Comparison of ENCODE assay signal across 21 mouse cellular contexts in the genomic region with DNA sequence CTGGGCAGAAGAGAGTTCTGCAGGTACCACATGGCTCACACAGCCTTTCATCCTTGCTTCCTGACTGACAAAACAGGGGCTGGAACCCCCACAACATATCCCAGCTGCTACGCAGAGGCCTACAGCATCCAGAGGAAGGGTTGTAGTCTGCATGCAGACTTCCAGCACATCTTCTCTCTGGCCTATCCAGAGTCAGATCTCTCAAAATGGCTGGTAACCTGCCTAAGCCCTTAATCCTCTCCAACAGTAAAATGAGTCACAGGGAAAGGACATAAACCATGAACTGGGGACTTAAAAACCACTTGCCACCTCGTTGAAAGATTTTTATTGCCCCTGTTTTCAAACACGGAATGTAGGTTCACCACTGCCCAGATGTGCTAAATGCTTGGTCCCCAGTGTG.
A peak's percentile ranks its signal among the peaks of the same experiment; 100 is the strongest.
DNase-seq lines count a peak whose midpoint lies in the region; ATAC-seq and TF ChIP-seq lines count a peak whose summit lies in the region.
"Had no signal": no experiment of that assay in that cellular context is flagged by ENCODE, and none has a peak within 500 bp of the region (broad histone marks: within the 10 kb centered on the region; RNA-seq: fewer than 3 reads in every experiment).

No protein-coding gene starts in this region.

- ATAC-seq in heart, embryonic 11.5 days (replicated peaks; ENCODE audit: insufficient number of reproducible peaks, low FRiP score, low TSS enrichment), result no peak
- no peak for ATAC-seq in midbrain, embryonic 13.5 days
- ATAC-seq in monocyte, adult 5-6 weeks (replicated peaks; ENCODE audit: insufficient number of reproducible peaks, low FRiP score, low TSS enrichment, poor library complexity, severe bottlenecking), result no peak
- ATAC-seq: forebrain, embryonic 13.5 days; forebrain, embryonic 15.5 days had no signal

- no peaks in the 10 kb centered on the region for H3K27me3 ChIP-seq in heart, embryonic 11.5 days (ENCODE audit: control insufficient read depth, insufficient read depth, low read length)
- H3K27me3 ChIP-seq in midbrain, embryonic 10.5 days (ENCODE audit: low read depth, poor library complexity, severe bottlenecking), result no peaks in the 10 kb centered on the region
- no peaks in the 10 kb centered on the region for H3K27me3 ChIP-seq in midbrain, embryonic 13.5 days
- no peaks in the 10 kb centered on the region for H3K27me3 ChIP-seq in C2C12 (ENCODE audit: control insufficient read depth, insufficient read depth, insufficient read length)
- H3K27me3 ChIP-seq: embryonic facial prominence, embryonic 12.5 days; forebrain, embryonic 13.5 days; forebrain, embryonic 15.5 days had no signal

- no peaks in the 10 kb centered on the region for H3K4me1 ChIP-seq in heart, embryonic 11.5 days (ENCODE audit: control insufficient read depth, insufficient read depth, low read length)
- H3K4me1 ChIP-seq in midbrain, embryonic 10.5 days, result no peaks in the 10 kb centered on the region
- H3K4me1 ChIP-seq in midbrain, embryonic 13.5 days (replicated peaks), result no peaks in the 10 kb centered on the region
- H3K4me1 ChIP-seq: forebrain, embryonic 15.5 days had no signal

- H3K9me3 ChIP-seq in heart, embryonic 11.5 days (replicated peaks; ENCODE audit: control insufficient read depth, low read length), result no peaks in the 10 kb centered on the region
- H3K9me3 ChIP-seq in midbrain, embryonic 10.5 days (replicated peaks), result no peaks in the 10 kb centered on the region
- H3K9me3 ChIP-seq in midbrain, embryonic 13.5 days, result no peaks in the 10 kb centered on the region
- H3K9me3 ChIP-seq: embryonic facial prominence, embryonic 12.5 days; forebrain, embryonic 13.5 days; forebrain, embryonic 15.5 days had no signal

- no peak for TF ChIP-seq CTCF in C2C12 (IDR thresholded peaks at IDR 0.05; ENCODE audit: control insufficient read depth, insufficient read depth, insufficient read length)

- no peaks in the 10 kb centered on the region for H3K79me2 ChIP-seq in C2C12 (ENCODE audit: control insufficient read depth, insufficient read depth)

- peak; percentile 57 for DNase-seq in heart, adult 11 months
- DNase-seq in midbrain, embryonic 10.5 days (ENCODE audit: low spot score), result no peak
- peak; percentile 52 for DNase-seq in hindlimb bud, embryonic 11.5 days (ENCODE audit: extremely low spot score, low read depth, low spot score)
- DNase-seq: adrenal gland, adult 2 months; adrenal gland, postnatal 10 days; adrenal gland, postnatal 25 days; B cell, adult 2 months; cerebellum, adult 11 months; cerebellum, adult 18-20 months; cerebellum, adult 8-10 months; cerebellum, adult 9-11 months; cerebellum, postnatal 14 days; cerebellum, postnatal 36 days; embryo, embryonic 11 days had no signal

- H3K79me3 ChIP-seq in C2C12 (ENCODE audit: low read depth), result no peaks in the 10 kb centered on the region

- H3K36me3 ChIP-seq in heart, embryonic 11.5 days (ENCODE audit: control insufficient read depth, insufficient read depth, low read length), result no peaks in the 10 kb centered on the region
- H3K36me3 ChIP-seq in midbrain, embryonic 10.5 days, result no peaks in the 10 kb centered on the region
- H3K36me3 ChIP-seq in midbrain, embryonic 13.5 days, result no peaks in the 10 kb centered on the region
- H3K36me3 ChIP-seq in C2C12 (ENCODE audit: control insufficient read depth, insufficient read depth), result no peaks in the 10 kb centered on the region
- H3K36me3 ChIP-seq: embryonic facial prominence, embryonic 12.5 days; forebrain, embryonic 15.5 days had no signal

- WGBS in heart, embryonic 11.5 days (ENCODE audit: insufficient replicate concordance), result 70% methylated on average over 3 of the region's 3 CpGs
- 88% methylated on average over 3 of the region's 3 CpGs for WGBS in midbrain, embryonic 10.5 days
- WGBS in midbrain, embryonic 13.5 days, result 92% methylated on average over 3 of the region's 3 CpGs

- H3K9ac ChIP-seq in heart, embryonic 11.5 days (ENCODE audit: low read depth, low read length), result no peak overlapping the region
- H3K9ac ChIP-seq in midbrain, embryonic 13.5 days (replicated peaks), result no peak overlapping the region
- H3K9ac ChIP-seq: embryonic facial prominence, embryonic 12.5 days; forebrain, embryonic 13.5 days; forebrain, embryonic 15.5 days had no signal

- H3K4me3 ChIP-seq in heart, embryonic 11.5 days (ENCODE audit: low read depth, low read length), result no peak overlapping the region
- H3K4me3 ChIP-seq in midbrain, embryonic 10.5 days, result no peak overlapping the region
- no peak overlapping the region for H3K4me3 ChIP-seq in midbrain, embryonic 13.5 days (replicated peaks)
- no peak overlapping the region for H3K4me3 ChIP-seq in C2C12 (ENCODE audit: insufficient read depth, poor library complexity, severe bottlenecking)
- H3K4me3 ChIP-seq: embryonic facial prominence, embryonic 12.5 days; forebrain, embryonic 13.5 days; forebrain, embryonic 15.5 days had no signal

- no peak overlapping the region for H3K4me2 ChIP-seq in heart, embryonic 11.5 days
- H3K4me2 ChIP-seq in midbrain, embryonic 13.5 days (replicated peaks), result no peak overlapping the region
- H3K4me2 ChIP-seq: embryonic facial prominence, embryonic 12.5 days; forebrain, embryonic 13.5 days; forebrain, embryonic 15.5 days had no signal

- no peak overlapping the region for H3K27ac ChIP-seq in heart, embryonic 11.5 days (ENCODE audit: low read depth, low read length)
- H3K27ac ChIP-seq in midbrain, embryonic 10.5 days (replicated peaks), result 0 out of 2 replicates have a peak overlapping the region, but pooled peaks have one; percentile 23
- no peak overlapping the region for H3K27ac ChIP-seq in midbrain, embryonic 13.5 days
- H3K27ac ChIP-seq: forebrain, embryonic 13.5 days; forebrain, embryonic 15.5 days had no signal

- H3ac ChIP-seq in C2C12 (ENCODE audit: control insufficient read depth, insufficient read length, low read depth), result no peak overlapping the region

TF ChIP-seq in C2C12, 6 proteins besides CTCF, POLR2A, EP300 and RAD21:
- TF ChIP-seq USF1 (IDR thresholded peaks at IDR 0.05; ENCODE audit: low read depth) (no peak), MYOD1 (IDR thresholded peaks at IDR 0.05; ENCODE audit: control insufficient read depth, insufficient read length, low read depth) (peak; percentile 33), FOSL1 (IDR thresholded peaks at IDR 0.05; ENCODE audit: insufficient read depth, low read length, poor library complexity, severe bottlenecking) (no peak), CEBPB (IDR thresholded peaks at IDR 0.05; ENCODE audit: low read depth) (no peak)
TF ChIP-seq in C2C12: peak in this region for 1.
